Mouse (Mus musculus) right cerebral cortex, adult 18-20 months (tissue): ENCODE measurements around the gene Smim6.

Experiments
- DNase-seq: peaks from one replicate; pipeline ENCODE4 v3.0.0; 2022; ENCODE audit warnings: mixed read lengths

The Smim6 gene

DNA sequence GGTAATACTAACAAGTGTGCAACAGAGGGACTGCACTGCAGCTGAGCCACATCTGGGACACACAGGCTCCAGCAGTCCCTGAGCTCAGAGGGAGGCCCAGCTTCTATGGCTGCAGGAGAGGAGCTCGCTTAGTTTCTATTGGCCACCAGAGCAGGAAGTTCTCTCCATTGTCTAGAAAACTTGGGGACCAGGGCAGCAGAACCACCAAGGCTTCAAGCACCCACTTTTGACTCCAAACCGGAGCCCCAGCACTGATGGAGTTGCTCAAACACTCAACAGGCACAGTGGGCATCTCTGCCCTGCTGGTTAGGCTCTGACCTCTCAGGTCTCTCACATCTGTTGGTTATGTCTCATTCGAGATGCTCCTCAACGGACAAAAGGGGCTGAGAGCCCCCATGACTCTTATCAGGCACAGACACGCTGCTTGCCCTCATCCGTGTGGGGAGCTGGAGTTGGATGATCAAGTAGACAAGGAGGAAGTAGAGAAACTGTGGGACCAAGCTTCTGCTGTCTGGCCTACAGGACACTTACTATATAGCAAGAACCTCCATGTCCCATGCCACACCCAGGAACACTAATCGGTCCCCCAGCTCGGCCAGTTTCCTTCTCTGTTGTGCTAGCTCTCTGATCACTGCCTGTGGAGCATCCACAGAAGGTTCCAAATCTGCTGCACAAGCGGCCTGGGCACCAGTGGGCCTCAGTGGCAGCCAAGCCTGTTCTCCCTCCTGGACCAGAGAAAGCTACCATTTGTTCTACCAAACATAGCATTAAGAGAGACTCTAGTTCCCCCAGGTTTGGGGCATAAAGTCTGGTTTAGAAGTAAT is 10.3 kb upstream of the Smim6 start:
- no peak for DNase-seq

DNA sequence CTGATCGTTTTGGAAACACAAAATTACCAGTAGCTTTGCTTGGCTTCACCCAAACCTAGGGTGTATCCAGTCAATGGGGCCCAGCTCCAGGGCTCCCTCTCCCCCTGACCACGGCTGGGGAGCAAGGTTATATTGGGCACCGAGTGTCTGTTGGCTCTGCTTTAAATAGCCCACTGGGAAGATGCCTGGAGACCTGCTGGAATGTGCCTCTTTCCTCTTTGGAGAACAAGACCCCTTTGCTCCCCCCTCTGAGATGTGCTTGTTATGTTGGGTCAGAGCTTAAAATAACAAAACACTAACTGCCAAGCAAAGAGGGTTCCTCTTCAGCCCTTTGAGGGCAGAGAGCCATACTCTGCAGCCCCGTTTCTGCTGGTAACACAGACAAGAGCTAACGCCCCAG is 9.6 kb upstream of the Smim6 start:
- no peak for DNase-seq

DNA sequence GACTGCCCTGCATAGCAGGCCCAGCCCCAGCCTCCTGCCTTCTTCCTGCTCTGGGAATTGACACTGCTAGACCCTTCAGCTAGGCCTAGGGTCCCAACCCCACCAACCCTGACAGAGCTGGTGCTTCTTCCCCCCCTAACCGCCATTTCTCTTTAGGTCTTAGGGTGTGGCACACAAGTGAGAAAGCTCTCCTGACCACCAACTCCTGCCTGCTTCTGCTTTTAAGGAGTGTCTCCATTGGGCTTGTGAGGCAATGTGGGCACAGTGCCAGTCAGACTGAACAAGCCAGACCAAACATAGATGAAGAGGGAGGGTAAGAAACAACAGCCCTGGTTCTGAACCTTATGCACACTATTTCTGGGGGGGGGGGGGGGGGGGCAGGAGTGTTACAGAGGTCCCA is 9.0 kb upstream of the Smim6 start:
- DNase-seq: no peak

DNA sequence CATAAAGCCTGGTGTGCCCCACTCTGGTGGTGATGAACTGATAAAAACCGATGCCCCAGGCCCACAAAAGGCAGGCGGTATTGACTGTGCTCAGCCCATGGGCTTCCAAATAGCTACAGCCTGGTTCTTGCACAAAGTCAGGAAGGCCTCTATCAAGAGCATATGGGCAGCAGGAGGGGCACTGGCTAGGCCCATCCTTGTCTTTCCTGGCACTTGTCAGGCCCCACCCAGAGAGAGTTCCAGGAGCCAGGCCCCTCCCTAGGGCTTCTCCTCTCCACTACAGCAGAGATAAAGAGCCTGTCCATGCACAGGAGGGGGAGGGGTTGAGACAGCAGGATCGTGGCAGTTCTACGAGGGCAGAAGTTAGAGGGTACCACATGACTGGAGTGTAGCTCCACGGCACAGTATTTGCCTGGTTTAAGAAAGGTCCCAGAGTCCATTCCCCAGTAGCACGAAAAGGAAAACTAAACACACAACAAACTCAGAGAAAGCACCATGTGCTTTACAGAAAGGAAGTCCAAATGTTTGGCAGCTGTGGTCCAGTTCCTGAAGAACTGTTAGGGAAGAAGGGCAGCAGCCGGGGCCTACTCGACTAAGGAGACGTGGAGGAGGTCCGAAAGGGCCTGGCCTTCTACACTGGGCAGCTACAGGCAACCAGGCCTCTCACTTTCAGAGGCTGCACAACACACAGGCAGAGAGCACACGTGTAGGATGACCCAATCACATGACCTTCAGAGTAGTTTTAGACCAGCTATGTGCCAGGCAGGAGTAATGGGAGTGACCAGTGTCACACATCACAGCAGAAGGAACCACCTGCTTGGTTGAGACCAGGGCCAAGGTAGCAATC is 8.2 kb upstream of the Smim6 start:
- DNase-seq: no peak

DNA sequence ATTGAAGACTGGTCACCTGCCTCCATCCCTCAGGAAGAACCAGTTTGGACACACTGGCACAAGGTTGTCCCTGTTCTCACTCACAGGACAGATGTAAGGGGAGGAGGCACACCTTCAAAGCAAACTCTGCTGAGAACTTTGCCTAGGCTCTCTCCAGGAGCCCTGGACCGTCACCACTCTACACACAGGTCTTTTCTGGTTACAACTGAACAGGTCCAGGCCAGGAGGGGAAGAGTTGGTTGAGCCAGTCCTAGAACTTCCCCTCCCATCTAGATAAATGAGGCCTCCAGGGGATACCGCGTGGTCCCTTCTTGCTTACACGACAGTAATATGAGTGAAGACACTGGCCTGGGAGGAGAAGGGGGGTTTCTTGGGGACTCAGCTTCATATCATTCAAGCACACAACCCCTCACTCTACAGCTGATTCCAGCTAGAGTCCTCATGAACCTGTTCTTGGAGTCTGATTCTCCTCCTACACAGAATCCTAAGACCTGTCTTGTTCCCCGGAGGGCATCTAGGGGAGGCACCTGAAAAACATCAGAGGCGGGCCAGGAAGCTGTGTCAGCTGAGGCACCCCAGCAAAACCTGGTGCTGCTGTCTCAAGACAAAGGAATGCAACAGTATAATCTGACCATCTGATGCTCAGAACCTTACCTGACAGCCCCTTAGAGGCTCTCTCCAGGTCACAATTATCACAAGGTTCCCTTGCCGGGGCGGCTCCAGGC is 7.4 kb upstream of the Smim6 start:
- no peak for DNase-seq

DNA sequence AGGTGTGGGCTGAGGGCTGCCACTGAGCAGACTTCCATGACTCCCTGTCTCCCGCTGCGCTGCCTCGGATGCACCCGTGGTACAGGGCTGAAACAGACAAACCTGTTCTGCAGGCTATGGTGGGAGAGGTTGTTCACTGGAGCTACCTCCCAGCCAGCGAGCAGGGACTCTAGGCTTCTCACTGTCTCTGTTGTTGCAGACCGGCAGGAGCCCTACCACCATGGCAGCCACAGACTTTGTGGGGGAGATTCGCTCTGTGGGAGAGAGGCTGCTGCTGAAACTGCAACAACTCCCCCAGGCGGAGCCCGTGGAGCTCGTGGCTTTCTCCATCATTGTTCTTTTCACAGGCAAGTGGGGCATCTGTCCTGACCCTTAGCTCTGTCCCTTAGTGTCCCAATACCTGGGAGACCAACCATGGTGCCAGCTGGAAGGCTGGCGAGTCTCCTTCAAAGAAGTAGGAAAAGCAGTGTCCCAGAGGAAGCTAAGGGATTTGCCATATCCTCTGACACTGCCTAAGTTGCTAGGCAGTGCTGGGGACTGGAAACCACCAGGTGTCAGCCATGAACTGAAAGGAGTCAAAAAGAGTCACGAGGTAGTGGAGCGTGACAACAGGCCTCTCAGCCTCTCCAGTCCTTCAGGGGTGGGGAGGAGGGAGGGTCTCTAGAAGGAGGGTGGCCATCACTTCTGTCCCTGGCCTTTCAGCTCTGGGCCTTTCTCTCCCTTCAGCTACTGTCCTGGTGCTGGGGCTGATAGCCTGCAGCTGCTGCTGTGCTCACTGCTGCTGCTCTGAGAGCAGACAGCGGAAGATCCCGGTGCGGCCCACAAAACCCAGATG is 6.6 kb upstream of the Smim6 start:
- peak; percentile 31 for DNase-seq

DNA sequence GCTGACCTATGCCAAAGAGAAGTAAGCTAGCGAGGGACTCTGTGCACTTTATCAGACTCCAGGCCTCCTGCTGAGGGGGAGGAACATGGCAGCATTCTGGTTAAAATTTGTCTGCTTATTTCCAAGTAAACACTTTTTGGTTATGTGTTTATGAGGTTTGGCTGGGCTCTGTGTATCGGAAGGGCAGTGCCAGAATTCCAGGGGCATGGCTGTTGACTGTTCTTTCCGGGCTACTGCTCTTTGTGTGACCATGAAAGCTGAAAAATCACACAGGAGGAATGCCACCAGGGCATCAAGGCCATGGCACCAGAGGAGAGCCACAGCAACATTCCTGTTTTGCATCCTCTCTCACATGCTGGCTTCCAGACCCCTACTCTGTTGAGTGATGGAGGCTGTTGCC is 5.7 kb upstream of the Smim6 start:
- DNase-seq: no peak

DNA sequence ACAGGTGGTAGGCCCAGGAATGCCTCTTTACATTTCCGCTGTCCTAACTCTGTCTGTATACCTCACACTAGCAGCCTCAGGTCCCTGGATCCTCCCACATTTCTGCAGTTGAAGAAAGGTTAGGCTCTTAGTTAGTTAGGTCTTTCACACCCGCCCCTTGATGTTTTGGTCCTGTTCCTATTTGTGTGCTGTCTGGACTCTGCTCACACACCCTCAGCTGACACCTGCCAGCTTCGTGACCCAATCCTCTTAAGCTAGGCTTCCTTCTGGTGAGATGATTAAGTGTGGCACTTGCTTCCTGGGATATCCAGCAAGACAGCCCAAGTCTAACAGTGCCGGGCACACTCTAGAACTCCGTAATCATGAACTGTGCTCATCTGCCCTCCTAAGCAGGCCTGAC is 5.3 kb upstream of the Smim6 start:
- DNase-seq: no peak

DNA sequence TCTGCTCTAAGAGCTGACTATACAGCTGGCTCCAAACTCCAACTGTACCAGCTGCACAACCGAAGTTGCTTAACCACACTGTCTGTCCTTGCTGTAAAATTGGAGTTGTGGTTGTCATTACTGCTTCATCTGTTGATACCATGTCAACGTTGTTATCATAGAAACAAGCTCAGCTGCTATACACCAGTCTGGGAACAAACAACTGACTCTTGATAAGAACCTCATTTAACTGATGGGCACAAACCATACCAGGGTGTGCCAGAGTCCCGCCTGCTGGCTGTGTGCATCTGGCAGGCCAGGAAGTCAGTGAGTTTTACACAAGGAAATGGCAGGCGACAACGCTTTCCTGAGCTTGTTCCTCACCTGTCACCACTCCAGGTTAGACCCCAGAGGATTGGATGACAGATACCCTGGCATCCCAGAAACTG is 669 bp upstream of the Smim6 start:
- no peak for DNase-seq

DNA sequence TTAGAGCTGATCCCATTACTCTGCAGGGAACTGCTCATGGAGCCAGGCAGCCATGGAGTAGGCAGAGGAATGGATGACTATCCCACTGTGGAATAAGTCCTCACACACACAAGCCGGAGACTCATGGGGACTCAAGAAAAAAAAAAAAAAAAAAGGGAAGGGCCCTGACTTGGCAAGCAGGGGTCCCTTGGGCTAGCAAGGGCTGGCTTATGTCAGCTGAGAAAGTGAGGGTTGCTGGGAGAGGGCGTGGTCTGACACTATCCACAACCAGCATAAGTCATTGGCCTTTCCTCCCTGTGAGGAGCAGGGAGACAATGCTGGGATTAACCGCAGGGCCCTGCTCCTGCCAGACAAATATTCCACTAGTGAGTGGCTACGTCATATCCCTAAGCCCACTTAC is 4.8 kb downstream of the Smim6 start:
- no peak for DNase-seq

DNA sequence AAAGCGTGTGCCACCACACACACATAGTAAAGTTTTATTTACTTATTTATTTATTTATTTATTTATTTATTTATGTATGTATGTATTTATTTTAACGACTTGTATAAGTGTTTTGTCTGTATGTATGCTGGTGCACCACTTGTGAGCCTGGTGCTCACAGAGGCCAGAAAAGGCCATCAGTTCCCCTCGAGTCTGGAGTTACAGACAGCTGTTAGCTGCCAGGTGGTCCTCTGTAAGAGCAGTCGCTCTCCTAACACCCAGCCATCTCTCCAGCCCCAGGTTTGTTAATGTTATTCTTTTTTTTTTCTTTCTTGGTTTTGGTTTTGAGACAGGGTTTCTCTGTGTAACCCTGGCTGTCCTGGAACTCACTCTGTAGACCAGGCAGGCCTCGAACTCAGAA is 6.8 kb downstream of the Smim6 start:
- no peak for DNase-seq

DNA sequence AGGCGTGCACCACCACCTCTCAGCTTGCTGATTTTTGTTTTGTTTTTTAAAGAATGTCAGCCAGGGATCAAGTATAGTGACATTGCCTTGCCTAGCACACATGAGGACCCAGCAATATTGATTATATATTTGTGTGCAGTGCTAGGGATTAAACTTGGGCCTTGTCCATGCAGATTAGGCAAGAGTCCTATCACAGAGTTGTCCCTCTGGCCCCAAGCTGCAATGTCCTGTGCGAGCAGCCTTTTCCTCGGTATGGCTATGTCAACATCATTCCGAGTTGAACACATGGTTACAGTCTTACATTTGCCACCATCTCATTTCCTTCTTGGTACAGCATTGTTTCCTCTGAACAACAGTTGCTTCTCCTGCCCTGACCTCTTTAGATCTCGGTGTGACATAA is 7.3 kb downstream of the Smim6 start:
- DNase-seq: no peak

DNA sequence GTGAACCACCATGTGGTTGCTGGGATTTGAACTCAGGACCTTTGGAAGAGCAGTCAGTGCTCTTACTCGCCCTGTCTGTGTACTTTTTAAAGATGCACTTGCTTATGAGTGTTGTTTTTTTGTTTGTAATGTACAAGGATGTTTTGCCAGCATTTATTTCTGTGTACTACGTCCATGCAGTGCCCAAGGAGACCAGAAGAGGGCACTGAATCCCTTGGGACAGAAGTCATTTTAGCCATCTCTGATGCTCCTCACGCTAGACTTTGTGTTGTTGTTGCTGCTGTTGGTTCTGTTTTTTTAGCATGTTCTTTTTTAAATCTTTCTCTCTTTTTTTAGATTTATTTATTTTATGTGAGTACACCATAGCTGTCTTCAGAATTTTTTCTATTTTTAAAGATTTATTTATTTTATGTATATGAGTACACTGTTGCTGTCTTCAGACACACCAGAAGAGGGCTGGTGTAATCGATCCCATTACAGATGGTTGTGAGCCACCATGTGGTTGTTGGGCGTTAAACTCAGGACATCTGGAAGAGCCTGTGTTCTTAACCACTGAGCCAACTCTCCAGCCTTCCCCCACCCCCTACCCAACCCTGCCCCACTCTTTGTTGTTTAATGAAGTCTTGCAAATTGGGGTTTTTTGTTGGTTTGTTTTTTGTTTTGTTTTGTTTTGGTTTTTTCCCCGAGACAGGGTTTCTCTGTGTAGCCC is 8.4 kb downstream of the Smim6 start:
- peak; percentile 25 for DNase-seq

DNA sequence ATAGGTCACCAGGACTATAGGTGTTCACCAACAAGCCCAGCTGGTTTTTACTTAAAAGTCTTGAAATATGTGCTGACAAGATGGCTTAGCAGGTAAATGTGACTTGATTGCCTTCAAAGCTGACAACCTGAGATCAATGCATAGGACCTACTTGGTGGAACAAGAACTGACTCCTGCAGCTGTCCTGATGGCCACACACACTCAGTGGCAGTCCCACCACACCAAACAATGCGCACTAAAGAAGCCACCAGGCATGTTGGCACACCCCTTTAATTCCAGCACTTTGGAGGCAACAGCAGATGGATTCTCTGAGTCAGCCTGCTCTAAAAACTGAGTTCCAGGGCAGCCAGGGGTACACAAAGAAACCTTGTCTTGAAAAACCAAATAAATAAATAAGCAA is 10.2 kb downstream of the Smim6 start:
- no peak for DNase-seq

DNA sequence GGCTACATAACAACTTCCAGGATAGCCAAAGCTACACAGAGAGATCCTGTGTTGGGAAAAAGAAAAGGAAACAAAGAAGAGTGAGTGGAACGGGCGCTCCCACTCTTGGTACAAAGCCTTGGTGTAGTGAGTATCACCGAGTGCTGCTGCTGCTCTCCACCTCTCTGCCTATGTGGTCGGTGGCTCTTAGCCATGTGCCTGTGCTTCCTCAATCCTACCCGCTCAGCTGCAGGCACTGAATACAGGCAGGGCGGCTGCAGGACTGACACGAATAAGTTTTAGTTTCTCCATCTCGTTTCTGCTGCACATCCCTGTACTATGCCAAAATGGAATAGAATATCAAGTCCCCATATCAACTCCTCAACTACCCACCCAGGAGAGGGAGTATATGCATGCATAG is 17.2 kb downstream of the Smim6 start:
- DNase-seq: no peak

DNA sequence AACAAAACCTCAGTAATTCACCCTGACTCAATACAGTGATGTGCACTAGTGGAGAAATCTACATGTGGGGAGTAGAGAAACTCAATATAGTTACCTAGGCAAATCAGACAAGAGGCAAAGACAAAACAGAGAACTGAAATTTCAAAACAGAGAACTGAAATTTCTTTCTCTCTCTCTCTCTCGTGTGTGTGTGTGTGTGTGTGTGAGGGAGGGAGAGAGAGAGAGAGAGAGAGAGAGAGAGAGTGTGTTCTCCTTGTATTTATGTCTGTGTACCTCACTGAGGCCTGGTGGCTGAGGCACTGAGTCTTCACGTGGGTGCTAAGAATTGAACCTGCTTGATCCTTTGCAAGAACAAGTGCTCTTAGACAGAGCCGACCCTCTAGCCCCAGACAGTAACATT is 18.0 kb downstream of the Smim6 start:
- DNase-seq: no peak

DNA sequence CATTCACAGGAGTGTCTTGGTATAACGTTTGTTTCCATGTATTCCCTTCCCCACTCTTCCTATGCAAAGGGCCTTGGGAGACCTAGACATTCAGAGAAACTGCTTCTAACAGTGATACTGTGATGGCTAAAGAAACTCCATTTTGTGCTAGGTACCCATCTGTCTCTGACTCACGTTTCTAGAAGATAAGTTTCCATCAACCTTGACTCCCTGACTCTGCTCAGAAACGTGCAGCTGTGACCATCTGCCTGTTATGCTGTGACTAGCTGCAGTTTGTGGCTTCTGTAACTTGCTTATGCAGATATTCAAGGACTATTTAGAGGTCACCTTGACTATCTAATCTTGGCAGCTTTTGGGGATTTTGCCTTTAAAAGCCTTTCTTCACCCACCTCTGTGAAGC is 19.4 kb downstream of the Smim6 start:
- DNase-seq: no peak

DNA sequence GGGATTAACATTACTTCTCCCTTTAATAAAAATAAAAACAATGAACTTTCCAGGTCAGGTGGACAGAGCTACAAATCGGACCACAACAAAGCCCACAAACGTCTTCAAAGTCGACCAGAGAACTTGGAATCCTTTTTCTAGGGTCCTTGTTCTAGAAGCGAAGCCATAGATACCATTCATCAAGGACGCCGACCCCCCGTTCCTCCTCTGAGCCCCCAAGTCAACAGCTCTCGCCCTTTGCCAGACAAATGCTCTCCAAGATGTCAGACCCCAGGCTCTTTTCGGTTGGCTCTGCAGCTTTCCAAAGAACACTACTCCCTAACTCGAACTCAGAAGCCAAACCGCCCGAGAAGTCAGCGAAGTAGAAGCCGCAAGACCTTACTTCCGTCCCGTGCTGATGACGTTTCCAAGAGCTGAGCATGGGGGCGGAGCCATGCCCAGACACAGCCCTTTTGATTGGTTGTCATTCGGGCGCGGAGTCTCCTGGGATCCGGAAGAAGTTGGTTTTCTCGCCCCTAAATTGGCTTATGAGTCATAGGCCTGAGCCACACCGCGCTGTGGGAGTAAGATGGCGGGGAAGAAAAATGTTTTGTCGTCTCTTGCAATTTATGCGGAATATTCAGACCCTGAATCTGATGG is 21.4 kb downstream of the Smim6 start, which contains the start of the genes Sap30bp and Recql5:
Gene Sap30bp (plus strand): TSS at position 175 of the 639 bp plus-strand sequence.
Gene Recql5 (minus strand): TSS at position 370 of the 639 bp plus-strand sequence.
- peak; percentile 98 for DNase-seq

DNA sequence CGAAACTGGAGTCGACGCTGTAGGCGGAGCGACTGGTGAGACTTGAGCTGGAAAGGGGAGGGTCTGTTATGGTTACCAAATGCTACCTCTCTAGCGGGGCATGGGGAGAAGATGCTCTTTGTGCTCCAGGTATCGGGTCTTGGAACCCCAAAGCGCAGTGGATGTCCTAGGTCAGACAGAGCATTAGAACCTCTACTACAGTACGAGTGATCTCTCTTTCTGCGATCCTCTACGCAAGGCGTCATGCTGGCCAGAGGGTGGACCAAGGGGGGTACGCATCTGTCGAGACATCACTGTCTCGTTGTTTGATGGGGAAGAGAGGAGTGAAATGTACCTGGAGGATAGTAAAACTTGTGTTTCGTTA is 21.9 kb downstream of the Smim6 start:
- DNase-seq: no peak

DNA sequence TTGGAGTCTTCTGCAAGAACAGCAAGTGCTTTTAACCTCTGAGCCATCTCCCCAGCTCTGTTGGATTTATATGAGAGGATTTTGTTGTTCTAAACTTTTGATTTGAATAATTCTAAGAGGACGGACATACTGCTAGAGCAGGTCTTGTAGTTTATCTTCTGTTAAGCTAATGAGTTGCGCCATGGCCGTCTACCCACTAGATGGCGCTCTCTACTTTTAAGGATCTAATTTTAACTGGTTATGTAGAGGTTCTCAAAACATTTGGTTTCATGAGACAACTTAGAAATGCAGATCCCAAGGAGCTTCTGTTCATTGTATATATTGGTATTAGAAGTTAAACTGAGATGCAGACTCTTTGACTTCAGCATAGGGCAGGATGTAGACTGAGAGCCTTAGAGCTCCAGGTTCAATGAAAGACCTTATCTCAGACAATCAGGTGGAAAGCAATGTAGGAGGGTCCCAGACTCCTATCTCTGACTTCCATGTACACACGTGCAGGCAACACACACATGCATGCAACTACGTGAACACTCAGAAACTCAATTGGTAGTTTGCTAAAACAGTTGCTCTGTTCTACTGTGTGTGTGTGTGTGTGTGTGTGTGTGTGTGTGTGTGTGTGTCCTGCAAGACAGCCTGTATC is 28.0 kb downstream of the Smim6 start:
- peak; percentile 55 for DNase-seq

DNA sequence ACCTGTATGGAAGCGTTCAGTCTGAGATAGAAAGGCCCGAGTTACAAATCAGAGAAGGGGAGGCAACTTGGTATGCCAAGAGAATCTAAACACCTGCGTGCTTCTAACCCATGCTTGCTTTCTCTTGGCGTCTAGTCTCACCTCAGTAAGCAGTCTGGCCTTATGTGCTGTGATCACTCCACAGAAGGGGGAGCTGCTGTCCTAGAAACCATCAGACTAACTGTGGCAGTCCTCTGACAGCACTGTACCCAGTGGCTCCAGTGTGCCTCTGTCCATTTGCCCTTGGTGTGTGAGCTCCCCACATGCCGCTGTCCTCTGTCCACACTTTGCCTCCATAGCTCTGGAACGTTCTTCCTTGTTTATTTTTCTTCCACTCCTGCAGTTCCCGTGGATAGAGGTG is 30.2 kb downstream of the Smim6 start:
- no peak for DNase-seq
